Mouse (Mus musculus): Measurements from ENCODE around the gene Speg. TPM values are rescaled to one million over a fixed set of nuclear protein-coding genes. Genes with fewer than 3 reads are reported as not detected.

The Speg gene
- polyA plus RNA-seq, 1 experiment from 2014 or later = 41.1 TPM

DNA sequence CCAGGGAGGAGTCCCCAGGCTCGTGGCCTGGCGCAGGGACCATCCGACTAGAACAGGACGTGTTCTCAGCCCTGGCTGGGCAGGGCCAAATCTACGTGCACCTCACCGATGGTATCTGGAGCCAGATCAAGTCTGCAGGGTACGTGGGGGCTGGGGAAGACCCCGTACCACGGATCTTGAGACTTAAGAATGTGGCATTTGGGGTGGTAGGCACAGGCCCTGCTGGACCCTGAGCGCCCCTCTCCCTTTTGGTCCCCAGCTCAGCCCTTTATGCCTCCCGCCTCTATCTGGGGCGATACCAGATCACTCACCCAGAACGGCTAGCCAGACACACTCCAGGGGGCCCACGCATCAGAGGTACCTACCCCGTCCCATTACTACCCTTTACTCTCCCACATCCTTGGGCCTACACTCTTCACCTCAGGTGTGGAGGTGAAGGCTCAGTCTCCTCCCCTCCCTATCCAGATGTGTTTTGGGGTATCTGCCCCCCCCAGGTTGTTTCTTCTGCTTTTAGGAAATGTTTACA lies 66.4 kb downstream of the Speg start:
- peaks cover 30% of the 10 kb centered on the region for H3K4me1 ChIP-seq (ENCODE audit: control insufficient read depth, insufficient read depth, low read length)
- ATAC-seq (replicated peaks; ENCODE audit: extremely low read depth, insufficient read depth, low FRiP score) = no peak
- H3K9me3 ChIP-seq (replicated peaks; ENCODE audit: control insufficient read depth, low read length) = no peaks in the 10 kb centered on the region
- 87% methylated on average over 15 of the region's 15 CpGs for WGBS
- no peak overlapping the region for H3K4me3 ChIP-seq (ENCODE audit: low read length)
- no peak overlapping the region for H3K9ac ChIP-seq (ENCODE audit: low read length)
- H3K4me2 ChIP-seq (ENCODE audit: low read depth, low read length) = no peak overlapping the region
- H3K27ac ChIP-seq (ENCODE audit: low read length) = no peak overlapping the region
- H3K36me3 ChIP-seq (ENCODE audit: control insufficient read depth, insufficient read depth) = peaks cover 5% of the 10 kb centered on the region
- H3K27me3 ChIP-seq (ENCODE audit: control insufficient read depth, insufficient read depth, low read length) = peaks cover 12% of the 10 kb centered on the region

DNA sequence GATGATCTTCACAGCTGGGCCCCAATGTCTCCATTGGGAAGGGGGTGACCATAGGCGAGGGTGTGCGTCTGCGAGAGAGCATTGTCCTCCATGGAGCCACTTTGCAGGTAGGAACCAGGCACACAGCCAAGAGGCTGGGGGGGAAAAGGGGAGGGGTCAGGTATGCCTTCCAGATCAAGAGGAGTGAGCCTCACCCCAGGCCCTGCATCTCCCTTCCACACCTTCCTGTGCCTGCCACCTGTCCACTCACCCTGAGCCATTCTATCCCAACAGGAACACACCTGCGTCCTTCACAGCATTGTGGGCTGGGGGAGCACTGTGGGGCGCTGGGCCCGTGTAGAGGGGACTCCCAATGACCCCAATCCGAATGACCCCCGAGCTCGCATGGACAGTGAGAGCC lies 67.1 kb downstream of the Speg start:
- H3K4me3 ChIP-seq (ENCODE audit: low read length) = no peak overlapping the region
- H3K4me1 ChIP-seq (ENCODE audit: control insufficient read depth, insufficient read depth, low read length) = peaks cover 30% of the 10 kb centered on the region
- H3K9me3 ChIP-seq (replicated peaks; ENCODE audit: control insufficient read depth, low read length) = no peaks in the 10 kb centered on the region
- 83% methylated on average over 9 of the region's 9 CpGs for WGBS
- H3K4me2 ChIP-seq (ENCODE audit: low read depth, low read length) = no peak overlapping the region
- peaks cover 5% of the 10 kb centered on the region for H3K36me3 ChIP-seq (ENCODE audit: control insufficient read depth, insufficient read depth)
- no peak overlapping the region for H3K9ac ChIP-seq (ENCODE audit: low read length)
- H3K27me3 ChIP-seq (ENCODE audit: control insufficient read depth, insufficient read depth, low read length) = peaks cover 18% of the 10 kb centered on the region
- ATAC-seq (replicated peaks; ENCODE audit: extremely low read depth, insufficient read depth, low FRiP score) = no peak
- no peak overlapping the region for H3K27ac ChIP-seq (ENCODE audit: low read length)

DNA sequence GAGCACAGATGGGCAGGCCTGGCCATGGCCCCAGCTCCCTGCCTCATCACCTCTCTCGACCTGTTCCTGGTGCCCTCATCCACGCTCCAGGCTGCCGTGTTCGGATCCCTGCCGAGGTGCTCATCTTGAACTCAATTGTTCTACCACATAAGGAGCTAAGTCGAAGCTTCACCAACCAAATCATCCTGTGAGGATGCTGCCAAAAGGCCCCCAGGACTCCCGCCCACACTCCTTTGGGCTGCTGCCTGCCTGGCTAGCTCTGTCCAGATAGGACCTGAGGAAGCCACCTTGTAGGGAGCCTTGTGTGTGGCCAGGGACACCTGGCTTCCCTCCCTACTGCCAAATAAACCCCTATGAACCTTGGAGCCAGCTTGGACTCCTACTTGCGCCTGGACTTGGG lies 67.7 kb downstream of the Speg start:
- ATAC-seq (replicated peaks; ENCODE audit: extremely low read depth, insufficient read depth, low FRiP score) = no peak
- peaks cover 5% of the 10 kb centered on the region for H3K36me3 ChIP-seq (ENCODE audit: control insufficient read depth, insufficient read depth)
- H3K4me1 ChIP-seq (ENCODE audit: control insufficient read depth, insufficient read depth, low read length) = peaks cover 33% of the 10 kb centered on the region
- peaks cover 25% of the 10 kb centered on the region for H3K27me3 ChIP-seq (ENCODE audit: control insufficient read depth, insufficient read depth, low read length)
- 70% methylated on average over 8 of the region's 8 CpGs for WGBS
- no peaks in the 10 kb centered on the region for H3K9me3 ChIP-seq (replicated peaks; ENCODE audit: control insufficient read depth, low read length)
- H3K4me3 ChIP-seq (ENCODE audit: low read length) = no peak overlapping the region
- no peak overlapping the region for H3K4me2 ChIP-seq (ENCODE audit: low read depth, low read length)
- H3K9ac ChIP-seq (ENCODE audit: low read length) = no peak overlapping the region
- H3K27ac ChIP-seq (ENCODE audit: low read length) = no peak overlapping the region

DNA sequence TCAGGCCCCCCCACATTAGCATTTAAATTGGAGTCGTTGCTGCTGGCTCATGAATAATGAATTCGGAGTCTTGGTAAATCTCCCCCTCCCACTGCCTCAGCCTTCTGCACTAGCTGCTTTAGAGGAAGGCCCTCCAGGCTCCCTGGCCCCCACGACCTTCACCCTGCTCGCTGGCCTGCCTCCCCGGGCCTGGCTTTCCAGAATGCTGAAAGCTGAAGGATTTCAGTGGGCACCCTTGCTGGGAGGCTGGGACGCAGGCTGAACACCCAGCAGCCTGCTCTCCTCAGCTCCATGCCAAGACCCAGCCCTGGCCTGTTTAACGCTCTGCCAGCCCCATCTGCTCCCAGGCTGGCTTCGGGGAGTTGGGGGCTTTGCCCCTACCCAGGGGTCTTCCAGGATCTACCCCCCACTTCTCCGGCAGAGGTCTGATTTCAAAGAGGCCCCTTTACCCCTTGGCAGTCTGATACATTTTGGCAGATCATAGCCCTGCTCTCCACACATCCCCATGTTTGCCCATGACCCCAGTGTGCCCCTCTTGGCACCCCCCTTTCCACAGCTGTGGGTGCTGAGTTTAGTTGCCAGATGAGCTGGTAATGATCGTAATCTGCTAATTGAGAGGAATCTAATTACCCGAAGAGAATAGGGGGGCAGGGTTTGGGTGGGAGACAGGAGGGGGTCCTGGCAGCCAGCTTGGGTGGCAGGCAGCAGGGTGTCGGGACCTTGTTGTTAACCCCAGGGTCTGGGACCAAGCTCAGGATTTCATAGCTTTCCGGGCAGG lies 68.3 kb downstream of the Speg start:
- Histone ChIP-seq H3K4me1 (ENCODE audit: control insufficient read depth, insufficient read depth, low read length) (peaks cover 38% of the 10 kb centered on the region), H3K9ac (ENCODE audit: low read length) (no peak overlapping the region)

DNA sequence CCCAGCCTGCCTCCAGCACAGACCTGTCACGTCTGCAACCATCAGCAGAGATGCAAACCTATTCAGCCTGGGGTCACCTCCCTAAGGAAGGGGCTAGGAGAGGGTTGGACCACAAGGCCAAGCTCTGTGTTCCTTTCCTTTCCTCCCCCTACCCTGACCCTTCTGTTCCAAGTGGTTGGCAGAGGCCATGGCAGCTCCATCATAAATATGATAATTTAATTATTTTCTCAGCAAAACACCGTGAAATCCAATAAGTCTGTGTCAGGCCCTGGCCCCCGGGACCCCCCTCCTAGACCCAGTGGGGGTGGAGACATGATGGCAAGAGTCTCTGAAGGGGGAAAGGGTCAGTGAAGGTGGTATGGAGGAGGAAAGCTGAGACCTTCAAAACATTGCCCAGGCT lies 69.1 kb downstream of the Speg start:
- H3K4me1 ChIP-seq (ENCODE audit: control insufficient read depth, insufficient read depth, low read length) = peaks cover 38% of the 10 kb centered on the region
- no peak overlapping the region for H3K4me2 ChIP-seq (ENCODE audit: low read depth, low read length)
- H3K36me3 ChIP-seq (ENCODE audit: control insufficient read depth, insufficient read depth) = peaks cover 5% of the 10 kb centered on the region
- peaks cover 39% of the 10 kb centered on the region for H3K27me3 ChIP-seq (ENCODE audit: control insufficient read depth, insufficient read depth, low read length)
- no peak overlapping the region for H3K27ac ChIP-seq (ENCODE audit: low read length)
- 63% methylated on average over 3 of the region's 3 CpGs for WGBS
- no peak overlapping the region for H3K4me3 ChIP-seq (ENCODE audit: low read length)
- ATAC-seq (replicated peaks; ENCODE audit: extremely low read depth, insufficient read depth, low FRiP score) = no peak
- no peak overlapping the region for H3K9ac ChIP-seq (ENCODE audit: low read length)
- no peaks in the 10 kb centered on the region for H3K9me3 ChIP-seq (replicated peaks; ENCODE audit: control insufficient read depth, low read length)

More for the DNA sequence above, 68.3 kb downstream of the Speg start:
- H3K4me3 ChIP-seq (ENCODE audit: low read length) = no peak overlapping the region
- H3K27ac ChIP-seq (ENCODE audit: low read length) = no peak overlapping the region
- H3K27me3 ChIP-seq (ENCODE audit: control insufficient read depth, insufficient read depth, low read length) = peaks cover 31% of the 10 kb centered on the region
- no peak for ATAC-seq (replicated peaks; ENCODE audit: extremely low read depth, insufficient read depth, low FRiP score)
- peaks cover 5% of the 10 kb centered on the region for H3K36me3 ChIP-seq (ENCODE audit: control insufficient read depth, insufficient read depth)
- no peak overlapping the region for H3K4me2 ChIP-seq (ENCODE audit: low read depth, low read length)
- H3K9me3 ChIP-seq (replicated peaks; ENCODE audit: control insufficient read depth, low read length) = no peaks in the 10 kb centered on the region
- WGBS = 59% methylated on average over 13 of the region's 13 CpGs

DNA sequence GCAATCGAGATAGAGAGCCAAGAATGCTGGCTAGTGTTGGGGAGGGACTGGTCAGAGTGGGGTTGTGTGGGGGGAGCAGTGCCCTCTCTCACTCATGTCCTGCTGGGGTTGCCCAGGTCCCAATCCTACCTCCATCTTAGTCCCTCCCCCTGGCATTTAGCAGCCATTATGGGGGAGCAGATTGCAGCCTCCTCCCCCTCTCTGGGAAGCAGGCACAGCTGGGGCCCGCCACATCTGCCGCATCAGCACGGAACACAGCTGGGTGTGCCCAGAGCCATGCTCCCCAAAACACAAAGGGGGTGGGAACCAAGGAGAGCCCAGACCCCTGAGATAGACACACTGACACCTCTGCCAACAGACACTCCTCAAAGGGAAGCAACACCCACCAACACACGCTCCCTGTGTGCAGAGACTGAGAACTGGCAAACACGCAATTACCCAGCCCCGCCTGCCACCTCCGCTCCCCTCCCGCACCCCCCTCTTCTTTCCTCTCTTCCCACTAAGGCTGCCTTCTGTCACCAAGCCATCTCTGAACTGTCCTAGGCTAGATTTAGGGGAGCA lies 70.1 kb downstream of the Speg start:
- no peak overlapping the region for H3K4me3 ChIP-seq (ENCODE audit: low read length)
- H3K27ac ChIP-seq (ENCODE audit: low read length) = no peak overlapping the region
- ATAC-seq (replicated peaks; ENCODE audit: extremely low read depth, insufficient read depth, low FRiP score) = no peak
- peaks cover 48% of the 10 kb centered on the region for H3K27me3 ChIP-seq (ENCODE audit: control insufficient read depth, insufficient read depth, low read length)
- peaks cover 43% of the 10 kb centered on the region for H3K4me1 ChIP-seq (ENCODE audit: control insufficient read depth, insufficient read depth, low read length)
- H3K9ac ChIP-seq (ENCODE audit: low read length) = no peak overlapping the region; the same call in 1 of the 2 replicates
- no peaks in the 10 kb centered on the region for H3K9me3 ChIP-seq (replicated peaks; ENCODE audit: control insufficient read depth, low read length)
- peak overlapping the region; percentile 64 for H3K4me2 ChIP-seq (ENCODE audit: low read depth, low read length)
- WGBS = 6% methylated on average over 9 of the region's 9 CpGs
- peaks cover 5% of the 10 kb centered on the region for H3K36me3 ChIP-seq (ENCODE audit: control insufficient read depth, insufficient read depth)

DNA sequence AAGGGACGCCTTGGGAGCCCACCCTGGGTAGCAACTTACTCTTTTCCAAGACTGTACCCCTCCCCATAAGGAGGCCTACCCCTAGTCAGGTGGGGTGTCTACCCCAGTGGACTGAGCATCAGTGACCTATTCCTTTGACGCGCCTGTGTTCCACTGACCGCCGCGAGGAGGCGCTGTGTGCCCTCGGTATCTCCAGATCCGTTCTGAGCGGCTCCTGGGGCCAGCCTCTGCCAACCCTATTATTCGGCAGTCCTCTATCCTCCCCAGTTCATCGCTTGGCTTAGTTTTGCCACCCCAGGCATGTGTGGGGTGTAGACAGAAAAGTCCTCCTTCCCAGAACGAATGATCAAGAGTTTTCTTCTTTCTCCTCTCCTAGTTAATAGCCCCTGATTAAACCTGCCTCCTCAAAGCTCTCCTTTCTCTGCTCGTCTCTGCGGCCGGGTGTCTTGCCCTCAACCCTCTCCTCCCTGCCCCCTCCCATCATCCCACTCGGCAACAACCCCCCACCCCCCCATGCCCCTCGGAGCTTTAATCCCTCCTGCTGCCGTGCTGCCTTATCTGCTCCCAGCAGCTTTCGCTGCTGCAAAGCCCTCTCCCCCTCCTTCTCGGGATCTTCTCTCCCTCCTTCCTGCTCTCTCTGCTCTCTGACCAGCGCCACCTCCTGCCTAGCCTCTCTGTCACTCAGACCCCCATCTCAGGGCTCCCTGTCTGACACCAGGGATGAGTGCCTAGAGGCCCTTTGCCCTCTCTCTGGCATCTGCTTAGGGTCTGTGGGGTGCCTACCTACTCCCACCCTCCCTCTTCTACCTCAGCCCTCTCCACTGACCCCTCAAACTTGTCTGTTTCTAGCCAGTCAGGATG lies 70.9 kb downstream of the Speg start:
- peak; percentile 43 for ATAC-seq (replicated peaks; ENCODE audit: extremely low read depth, insufficient read depth, low FRiP score)
- Histone ChIP-seq H3K27me3 (ENCODE audit: control insufficient read depth, insufficient read depth, low read length) (peaks cover 55% of the 10 kb centered on the region), H3K36me3 (ENCODE audit: control insufficient read depth, insufficient read depth) (no peaks in the 10 kb centered on the region; the same call in 1 of the 2 replicates), H3K4me3 (ENCODE audit: low read length) (peak overlapping the region; percentile 27), H3K27ac (ENCODE audit: low read length) (no peak overlapping the region), H3K9me3 (replicated peaks; ENCODE audit: control insufficient read depth, low read length) (no peaks in the 10 kb centered on the region), H3K9ac (ENCODE audit: low read length) (peak overlapping the region; percentile 46), H3K4me2 (ENCODE audit: low read depth, low read length) (peak overlapping the region; percentile 64), H3K4me1 (ENCODE audit: control insufficient read depth, insufficient read depth, low read length) (peaks cover 51% of the 10 kb centered on the region)
- under 1% methylated on average over 21 of the region's 22 CpGs for WGBS

DNA sequence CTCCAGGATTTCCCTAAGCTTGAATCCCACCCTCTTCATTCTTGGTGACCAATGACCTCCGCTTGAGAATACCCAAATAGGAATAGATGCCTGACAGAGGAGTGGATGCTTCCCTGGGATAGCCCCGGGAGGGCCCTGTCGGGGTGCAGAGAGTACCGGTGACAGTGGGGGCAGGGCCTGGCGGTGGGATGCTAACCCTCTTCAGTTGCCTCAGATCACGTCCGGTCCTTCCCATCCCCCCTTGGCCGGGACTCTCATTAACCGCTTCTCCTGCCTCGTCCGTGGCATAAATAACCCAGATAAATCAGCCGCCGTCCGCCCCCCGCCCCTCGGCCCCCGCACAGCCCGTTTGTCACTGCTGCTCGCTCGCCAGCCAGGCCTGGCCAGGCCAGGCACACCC lies 71.6 kb downstream of the Speg start:
- Histone ChIP-seq H3K27ac (ENCODE audit: low read length) (no peak overlapping the region), H3K4me2 (ENCODE audit: low read depth, low read length) (peak overlapping the region; percentile 64), H3K9me3 (replicated peaks; ENCODE audit: control insufficient read depth, low read length) (no peaks in the 10 kb centered on the region), H3K27me3 (ENCODE audit: control insufficient read depth, insufficient read depth, low read length) (peaks cover 61% of the 10 kb centered on the region), H3K4me1 (ENCODE audit: control insufficient read depth, insufficient read depth, low read length) (peaks cover 51% of the 10 kb centered on the region), H3K9ac (ENCODE audit: low read length) (peak overlapping the region; percentile 46; the same call in 1 of the 2 replicates), H3K4me3 (ENCODE audit: low read length) (no peak overlapping the region), H3K36me3 (ENCODE audit: control insufficient read depth, insufficient read depth) (no peaks in the 10 kb centered on the region; the same call in 1 of the 2 replicates)
- WGBS = 7% methylated on average over 20 of the region's 20 CpGs
- ATAC-seq (replicated peaks; ENCODE audit: extremely low read depth, insufficient read depth, low FRiP score) = 0 out of 2 replicates have a peak, but pooled peaks have one; percentile 3
